Mouse (Mus musculus) MEL (cell line): ENCODE measurements around the gene Dock1. TPM values are rescaled to one million over a fixed set of nuclear protein-coding genes. Genes with fewer than 3 reads are reported as not detected.

Experiments used
- DNase-seq: peaks from one replicate; pipeline ENCODE4 v3.0.0; 2011; ENCODE audit warnings: low read depth, low spot score
- H3K27ac ChIP-seq: 2 replicates; pipeline ENCODE4 v1.5.1; 2012; ENCODE audit warnings: low read depth, mild to moderate bottlenecking, control low read depth, low read length, moderate library complexity; ENCODE audit not compliant: control insufficient read depth
- H3K27me3 ChIP-seq, 2 experiments: fragments of 150-350 bp in 1 of 2; sonication (generic) in 1 of 2; 2 replicates each; pipeline ENCODE4 v1.6.1; 2012; ENCODE audit warnings: low read length in 2 of 2, mild to moderate bottlenecking in 2 of 2, improper control_type of control experiment in 1 of 2, moderate library complexity in 1 of 2; ENCODE audit not compliant: insufficient read depth in 2 of 2, control insufficient read depth in 1 of 2
- H3K36me3 ChIP-seq, 2 experiments: 2 replicates each; pipeline ENCODE4 v1.6.1; 2012 to 2014; ENCODE audit warnings: low read length in 2 of 2, improper control_type of control experiment in 1 of 2, inconsistent platforms in 1 of 2, mild to moderate bottlenecking in 1 of 2; ENCODE audit not compliant: insufficient read depth in 2 of 2, control insufficient read depth in 1 of 2
- H3K4me1 ChIP-seq, 2 experiments: fragments of 150-350 bp in 1 of 2; sonication (generic) in 1 of 2; 2 replicates each; pipeline ENCODE4 v1.6.1; 2012; ENCODE audit warnings: low read length in 2 of 2, improper control_type of control experiment in 1 of 2, mild to moderate bottlenecking in 1 of 2; ENCODE audit not compliant: insufficient read depth in 2 of 2, control insufficient read depth in 1 of 2
- H3K4me3 ChIP-seq, 2 experiments: fragments of 150-350 bp in 1 of 2; sonication (generic) in 1 of 2; 2 replicates each; pipeline ENCODE4 v1.5.1; 2012; ENCODE audit warnings: low read depth in 2 of 2, low read length in 2 of 2, mild to moderate bottlenecking in 2 of 2, moderate library complexity in 2 of 2, control low read depth in 1 of 2, improper control_type of control experiment in 1 of 2; ENCODE audit not compliant: control insufficient read depth in 1 of 2, insufficient read depth in 1 of 2
- H3K79me2 ChIP-seq: 2 replicates; pipeline ENCODE4 v1.6.1; 2012; ENCODE audit warnings: mild to moderate bottlenecking, low read length, moderate library complexity; ENCODE audit not compliant: control insufficient read depth, poor library complexity, insufficient read depth
- H3K9ac ChIP-seq: 2 replicates; pipeline ENCODE4 v1.6.1; 2012; ENCODE audit warnings: low read depth, mild to moderate bottlenecking, control low read depth, low read length, moderate library complexity; ENCODE audit not compliant: control insufficient read depth, poor library complexity, severe bottlenecking
- H3K9me3 ChIP-seq: fragments of 150-350 bp; sonication (generic); replicated peaks from 2 replicates; pipeline ENCODE4 v1.6.1; 2012; ENCODE audit warnings: mild to moderate bottlenecking, low read length, improper control_type of control experiment, moderate library complexity; ENCODE audit not compliant: insufficient read depth
- CHD1 ChIP-seq: IDR thresholded peaks from 2 replicates; pipeline ENCODE4 v1.6.1; 2012; ENCODE audit warnings: low read depth, mild to moderate bottlenecking, inconsistent platforms, low read length, improper control_type of control experiment
- CTCF ChIP-seq, 3 experiments: IDR thresholded peaks in 2 of 3; conservative IDR thresholded peaks in 1 of 3; 2 replicates each; pipeline ENCODE4 v1.5.1; 2011 to 2012; ENCODE audit warnings: low read length in 3 of 3, low read depth in 2 of 3, mild to moderate bottlenecking in 2 of 3, improper control_type of control experiment in 1 of 3, inconsistent platforms in 1 of 3, mixed read lengths in 1 of 3, moderate library complexity in 1 of 3; ENCODE audit not compliant: control insufficient read depth in 1 of 3, insufficient read depth in 1 of 3, poor library complexity in 1 of 3, severe bottlenecking in 1 of 3
- ELF1 ChIP-seq: IDR thresholded peaks from 2 replicates; pipeline ENCODE4 v1.6.1; 2014; ENCODE audit warnings: low read depth, mild to moderate bottlenecking, inconsistent platforms, low read length, improper control_type of control experiment, moderate library complexity
- JUND ChIP-seq: IDR thresholded peaks from 2 replicates; pipeline ENCODE4 v1.6.1; 2011; ENCODE audit warnings: low read depth, mild to moderate bottlenecking, improper control_type of control experiment, low read length
- KAT2A ChIP-seq: conservative IDR thresholded peaks from 2 replicates; pipeline ENCODE4 v1.6.1; 2012; ENCODE audit warnings: low read depth, low read length, improper control_type of control experiment, inconsistent platforms
- MEF2A ChIP-seq: IDR thresholded peaks from 2 replicates; pipeline ENCODE4 v1.6.1; 2014; ENCODE audit warnings: low read depth, mild to moderate bottlenecking, inconsistent platforms, low read length, improper control_type of control experiment; ENCODE audit not compliant: poor library complexity, insufficient replicate concordance, severe bottlenecking; ENCODE audit errors: extremely low read depth
- NRF1 ChIP-seq: IDR thresholded peaks from 2 replicates; pipeline ENCODE4 v1.6.1; 2014; ENCODE audit warnings: low read depth, mild to moderate bottlenecking, inconsistent platforms, low read length, improper control_type of control experiment, moderate library complexity; ENCODE audit not compliant: poor library complexity, insufficient read depth, severe bottlenecking
- POLR2A ChIP-seq, 2 experiments: IDR thresholded peaks; 2 replicates each; pipeline ENCODE4 v1.6.1; 2011 to 2012; ENCODE audit warnings: low read length in 2 of 2, mild to moderate bottlenecking in 2 of 2, control low read depth in 1 of 2, improper control_type of control experiment in 1 of 2, low read depth in 1 of 2, moderate library complexity in 1 of 2; ENCODE audit not compliant: control insufficient read depth in 1 of 2, insufficient read depth in 1 of 2, poor library complexity in 1 of 2
- POLR2AphosphoS2 ChIP-seq: IDR thresholded peaks from 2 replicates; pipeline ENCODE4 v1.6.1; 2011; ENCODE audit warnings: low read length, improper control_type of control experiment
- TBP ChIP-seq: IDR thresholded peaks from 2 replicates; pipeline ENCODE4 v1.8.0; 2011; ENCODE audit warnings: low read depth, low read length, improper control_type of control experiment
- TCF12 ChIP-seq: IDR thresholded peaks from 2 replicates; pipeline ENCODE4 v1.6.1; 2014; ENCODE audit warnings: low read depth, mild to moderate bottlenecking, inconsistent platforms, low read length, improper control_type of control experiment, moderate library complexity
- USF1 ChIP-seq: IDR thresholded peaks from 2 replicates; pipeline ENCODE4 v1.6.1; 2014; ENCODE audit warnings: low read depth, mild to moderate bottlenecking, inconsistent platforms, low read length, improper control_type of control experiment, moderate library complexity
- polyA plus RNA-seq, 2 experiments: library from polyadenylated mRNA; stranded (reverse) in 1 of 2; unstranded in 1 of 2; fragments of >175 nt in 1 of 2; fragments of >200 nt in 1 of 2; gene quantifications; 2 replicates each; pipeline versions ENCODE4 v1.2.1 to v1.2.4; 2012; ENCODE audit warnings: low replicate concordance in 2 of 2, low read depth in 1 of 2; ENCODE audit not compliant: insufficient read length in 2 of 2, insufficient read depth in 1 of 2, missing spikeins in 1 of 2
- total RNA-seq: library from RNA; depleted of rRNA; stranded (reverse); fragments of 300-350 nt; gene quantifications from 2 replicates; pipeline ENCODE4 v1.2.3, GENCODE M21; 2012

The Dock1 gene
- total and polyA plus RNA-seq, 3 experiments = not detected

DNA sequence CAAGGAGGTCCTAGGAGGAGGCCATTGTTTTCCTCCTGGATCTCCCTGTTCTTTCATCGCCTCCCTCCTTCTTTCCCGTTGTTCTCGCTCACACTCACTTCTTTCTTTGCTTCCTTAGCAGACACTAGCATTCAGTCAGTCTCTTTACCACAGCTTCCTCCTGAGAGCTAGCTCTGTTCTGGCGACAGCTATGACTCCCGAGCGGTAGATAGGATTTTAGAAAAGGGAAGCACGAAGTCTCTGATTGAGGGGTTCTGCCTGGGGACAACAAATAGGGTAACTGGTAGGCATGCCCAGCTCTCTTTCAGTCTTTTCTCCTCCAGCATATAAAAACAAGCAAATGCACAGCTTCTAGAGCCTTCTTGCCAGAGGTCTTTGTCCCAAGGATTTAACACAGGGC is 350.3 kb downstream of the Dock1 start:
- H3K9me3 ChIP-seq = no peaks in the 10 kb centered on the region
- no peak for TF ChIP-seq USF1
- no peak for TF ChIP-seq ELF1

GRCm38 (mm10) chr7:135021544-135022100 is 351.2 kb downstream of the Dock1 start:
- H3K36me3 ChIP-seq = no peaks in the 10 kb centered on the region
- H3K27me3 ChIP-seq = no peaks in the 10 kb centered on the region
- no peaks in the 10 kb centered on the region for H3K79me2 ChIP-seq
- H3K4me1 ChIP-seq = no peaks in the 10 kb centered on the region
- no peak overlapping the region for H3K4me3 ChIP-seq
- no peak overlapping the region for H3K9ac ChIP-seq
- TF ChIP-seq CHD1 = no peak
- TF ChIP-seq KAT2A = no peak
- no peak for TF ChIP-seq TCF12
- no peak for DNase-seq
- H3K27ac ChIP-seq = no peak overlapping the region
- no peaks in the 10 kb centered on the region for H3K9me3 ChIP-seq

More for the DNA sequence above, 350.3 kb downstream of the Dock1 start:
- Histone ChIP-seq H3K27me3 (no peaks in the 10 kb centered on the region), H3K27ac (no peak overlapping the region), H3K9ac (no peak overlapping the region), H3K36me3 (no peaks in the 10 kb centered on the region), H3K79me2 (no peaks in the 10 kb centered on the region), H3K4me1 (no peaks in the 10 kb centered on the region), H3K4me3 (no peak overlapping the region)
- no peak for DNase-seq

GRCm38 (mm10) chr7:135024531-135024930 is 354.1 kb downstream of the Dock1 start:
- no peaks in the 10 kb centered on the region for H3K36me3 ChIP-seq
- no peaks in the 10 kb centered on the region for H3K27me3 ChIP-seq
- no peak for DNase-seq
- no peaks in the 10 kb centered on the region for H3K9me3 ChIP-seq
- H3K4me1 ChIP-seq = no peaks in the 10 kb centered on the region
- no peak overlapping the region for H3K27ac ChIP-seq
- no peak overlapping the region for H3K9ac ChIP-seq
- no peak for TF ChIP-seq POLR2A (IDR thresholded peaks at IDR 0.05; ENCODE audit: control insufficient read depth in 1 of 2, insufficient read depth in 1 of 2, low read depth in 1 of 2, low read length in 2 of 2, poor library complexity in 1 of 2)
- TF ChIP-seq TBP = no peak
- TF ChIP-seq CTCF (IDR thresholded peaks at IDR 0.05 in 2 of 3, conservative IDR thresholded peaks at IDR 0.05 in 1 of 3; ENCODE audit: control insufficient read depth in 1 of 3, insufficient read depth in 1 of 3, low read depth in 2 of 3, low read length in 3 of 3, poor library complexity in 1 of 3, severe bottlenecking in 1 of 3) = no peak
- no peak for TF ChIP-seq POLR2AphosphoS2
- no peak for TF ChIP-seq NRF1
- no peak for TF ChIP-seq JUND
- TF ChIP-seq USF1 = no peak
- TF ChIP-seq MEF2A = no peak
- TF ChIP-seq, all 39 proteins: peak for 0
- no peaks in the 10 kb centered on the region for H3K79me2 ChIP-seq
- H3K4me3 ChIP-seq = no peak overlapping the region
